Mouse (Mus musculus): Measurements from ENCODE around the gene Trim24.
"Not testable (repeated sequence)": the region's sequence is repeated elsewhere in the genome, so short reads cannot be mapped to it uniquely, and the experiment has no call there.

Gene Trim24

GRCm38 (mm10) chr6:37870245-37871136 is at the start of gene Trim24:
Gene Trim24 (plus strand): TSS chr6:37870811.
- peak; percentile 94 for DNase-seq (ENCODE audit: extremely low spot score, low spot score)

- DNase-seq (ENCODE audit: extremely low spot score, low spot score): no peak
Observed at GRCm38 (mm10) chr6:37821531-37822051, 49.0 kb upstream of the Trim24 start.

- DNase-seq (ENCODE audit: extremely low spot score, low spot score): no peak
Observed at GRCm38 (mm10) chr6:37822390-37822789, 48.2 kb upstream of the Trim24 start.

GRCm38 (mm10) chr6:37823731-37824130 is 46.9 kb upstream of the Trim24 start:
- DNase-seq (ENCODE audit: extremely low spot score, low spot score): no peak

- DNase-seq (ENCODE audit: extremely low spot score, low spot score): not testable (repeated sequence)
Observed at GRCm38 (mm10) chr6:37825331-37826115, 45.1 kb upstream of the Trim24 start.

GRCm38 (mm10) chr6:37828955-37829354 is 41.7 kb upstream of the Trim24 start:
- no peak for DNase-seq (ENCODE audit: extremely low spot score, low spot score)

- DNase-seq (ENCODE audit: extremely low spot score, low spot score): no peak
Observed at GRCm38 (mm10) chr6:37829631-37830030, 41.0 kb upstream of the Trim24 start.

GRCm38 (mm10) chr6:37833691-37834090 is 36.9 kb upstream of the Trim24 start:
- DNase-seq (ENCODE audit: extremely low spot score, low spot score): no peak

GRCm38 (mm10) chr6:37836951-37837565 is 33.6 kb upstream of the Trim24 start:
- DNase-seq (ENCODE audit: extremely low spot score, low spot score): not testable (repeated sequence)

- DNase-seq (ENCODE audit: extremely low spot score, low spot score): no peak
Observed at GRCm38 (mm10) chr6:37842779-37843605, 27.6 kb upstream of the Trim24 start.

GRCm38 (mm10) chr6:37843647-37844273 is 26.9 kb upstream of the Trim24 start:
- no peak for DNase-seq (ENCODE audit: extremely low spot score, low spot score)

- DNase-seq (ENCODE audit: extremely low spot score, low spot score): not testable (repeated sequence)
Observed at GRCm38 (mm10) chr6:37844947-37845346, 25.7 kb upstream of the Trim24 start.

- not testable (repeated sequence) for DNase-seq (ENCODE audit: extremely low spot score, low spot score)
Observed at GRCm38 (mm10) chr6:37847531-37847930, 23.1 kb upstream of the Trim24 start.

- DNase-seq (ENCODE audit: extremely low spot score, low spot score): no peak
Observed at GRCm38 (mm10) chr6:37851352-37851751, 19.3 kb upstream of the Trim24 start.

- no peak for DNase-seq (ENCODE audit: extremely low spot score, low spot score)
Observed at GRCm38 (mm10) chr6:37853289-37853688, 17.3 kb upstream of the Trim24 start.

GRCm38 (mm10) chr6:37855384-37855783 is 15.2 kb upstream of the Trim24 start:
- DNase-seq (ENCODE audit: extremely low spot score, low spot score): no peak

GRCm38 (mm10) chr6:37856300-37856699 is 14.3 kb upstream of the Trim24 start:
- not testable (repeated sequence) for DNase-seq (ENCODE audit: extremely low spot score, low spot score)

- no peak for DNase-seq (ENCODE audit: extremely low spot score, low spot score)
Observed at GRCm38 (mm10) chr6:37857196-37857874, 13.3 kb upstream of the Trim24 start.

GRCm38 (mm10) chr6:37858126-37858525 is 12.5 kb upstream of the Trim24 start:
- no peak for DNase-seq (ENCODE audit: extremely low spot score, low spot score)

- no peak for DNase-seq (ENCODE audit: extremely low spot score, low spot score)
Observed at GRCm38 (mm10) chr6:37862893-37863292, 7.7 kb upstream of the Trim24 start.

All from neural tube, embryonic 10.5 days (tissue).